Mouse (Mus musculus): ENCODE measurements around the gene Syvn1.

DNA sequence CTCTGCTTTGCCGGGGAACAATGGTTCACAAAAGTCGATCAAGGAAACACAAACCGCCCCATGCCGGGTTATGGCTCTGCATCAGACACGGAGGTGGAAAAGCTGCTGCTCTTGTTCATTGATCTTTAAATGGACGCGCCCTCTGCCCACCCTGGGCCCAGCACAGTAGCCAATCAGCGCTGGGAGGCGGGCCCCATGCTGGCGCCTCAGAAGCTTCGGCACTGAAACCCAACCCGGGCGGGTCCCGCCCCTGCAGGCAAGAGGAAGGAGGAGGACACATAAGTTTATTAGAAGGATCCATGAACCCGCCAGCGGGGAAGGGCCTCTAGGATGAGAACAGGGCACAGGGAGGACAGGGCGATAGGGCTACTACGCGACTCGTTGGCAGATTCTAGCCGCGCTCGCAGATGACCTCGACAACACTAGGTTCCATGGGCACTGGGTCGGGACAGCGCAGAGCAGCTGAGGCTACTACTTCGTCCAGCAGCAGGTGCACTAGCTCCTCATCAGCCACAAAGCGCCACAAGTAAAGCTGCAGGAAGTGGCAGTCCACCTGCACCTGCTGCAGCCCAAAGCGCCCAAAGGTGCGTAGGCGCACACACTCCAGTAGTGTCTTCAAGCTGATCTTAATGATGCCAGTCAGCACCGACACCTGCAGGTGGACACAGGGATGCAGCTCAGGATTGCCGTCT is 21.5 kb downstream of the Syvn1 start, which contains the start of gene Tm7sf2:
- TF ChIP-seq POLR2A (IDR thresholded peaks at IDR 0.05; ENCODE audit: extremely low read depth, insufficient read depth, low read length): peak; percentile 67; the same call in 1 of the 2 replicates
- no peak for TF ChIP-seq CTCF (IDR thresholded peaks at IDR 0.05; ENCODE audit: low read depth, low read length)

Measured in liver, adult 2 months (tissue).